Mouse (Mus musculus) embryo, embryonic 10.5 days (tissue): ENCODE results near the gene Elf2.
"Not testable (repeated sequence)": the region's sequence is repeated elsewhere in the genome, so short reads cannot be mapped to it uniquely, and the experiment has no call there.

Source experiments
- DNase-seq: peaks from one replicate; pipeline ENCODE4 v3.0.0-alpha.2; 2015; ENCODE audit warnings: low spot score

The Elf2 gene

DNA sequence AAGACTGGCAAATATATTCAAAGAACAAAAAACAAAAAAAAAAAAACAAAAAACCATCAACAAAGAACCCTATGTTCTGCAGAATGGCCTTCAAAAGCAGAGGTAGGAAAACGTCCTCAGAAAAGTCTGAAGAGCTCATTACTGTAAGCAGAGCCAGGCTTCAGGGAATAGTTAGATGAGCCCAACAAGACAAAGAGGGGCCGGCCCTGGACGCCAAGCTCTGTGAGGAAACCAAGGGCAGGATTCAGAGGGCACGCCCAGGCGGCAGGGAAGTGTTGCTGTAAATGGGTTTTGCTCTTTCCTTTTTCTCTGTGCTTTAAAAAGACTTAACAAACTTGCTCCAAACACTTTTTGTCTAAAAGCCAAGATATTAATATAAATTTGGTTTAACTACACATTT lies 12.6 kb downstream of the Elf2 start:
- DNase-seq: no peak

DNA sequence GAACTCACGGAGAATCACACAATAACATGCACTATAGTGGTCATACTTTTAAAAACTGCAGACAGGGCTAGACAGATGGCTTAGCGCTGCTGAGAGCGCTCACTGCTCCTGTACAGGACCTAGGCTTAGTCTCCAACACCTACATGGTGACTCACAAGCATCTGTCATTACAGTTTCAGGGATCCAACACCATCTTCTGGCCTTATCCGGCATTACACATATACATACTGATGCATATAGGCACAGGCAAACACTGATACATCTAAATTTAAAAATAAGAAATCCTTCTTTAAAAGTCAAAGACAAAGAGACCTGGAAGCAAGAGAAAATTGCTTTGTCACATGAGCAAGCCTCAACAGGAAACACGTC lies 13.1 kb downstream of the Elf2 start:
- no peak for DNase-seq

DNA sequence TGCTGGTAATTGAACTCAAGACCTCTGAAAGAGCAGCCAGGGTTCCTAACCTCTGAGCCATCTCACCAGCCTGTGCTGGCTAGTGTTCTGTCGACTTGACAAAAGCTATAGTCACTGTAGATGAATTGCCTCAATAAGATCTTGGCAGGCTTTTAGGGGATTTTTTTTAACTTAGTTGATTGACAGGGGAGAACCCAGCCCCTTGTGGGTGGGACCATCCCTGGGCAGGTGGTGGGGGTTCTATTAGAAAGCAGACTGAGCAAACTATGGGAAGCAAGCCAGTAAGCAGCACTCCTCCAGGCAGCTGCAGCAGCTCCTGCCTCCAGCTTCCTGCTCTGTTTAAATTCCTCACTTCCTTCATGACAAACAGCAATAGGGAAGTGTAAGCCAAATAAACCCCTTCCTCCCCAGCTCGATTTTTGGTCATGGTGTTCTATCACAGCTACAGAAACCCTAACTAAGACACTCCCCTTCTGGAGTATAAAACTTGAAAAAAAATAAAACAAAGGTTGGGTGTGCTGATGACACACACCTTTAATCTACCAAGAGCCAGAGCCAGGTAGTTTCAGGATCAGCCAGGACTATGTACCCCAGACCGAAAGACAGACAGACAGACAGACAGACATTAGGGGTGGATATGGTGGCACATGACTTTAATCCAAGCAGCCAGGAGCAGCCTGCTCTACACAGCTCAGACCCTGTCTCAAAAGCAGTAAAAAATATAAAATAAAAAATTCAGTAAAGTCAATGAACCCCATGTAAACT lies 13.6 kb downstream of the Elf2 start:
- DNase-seq: no peak

DNA sequence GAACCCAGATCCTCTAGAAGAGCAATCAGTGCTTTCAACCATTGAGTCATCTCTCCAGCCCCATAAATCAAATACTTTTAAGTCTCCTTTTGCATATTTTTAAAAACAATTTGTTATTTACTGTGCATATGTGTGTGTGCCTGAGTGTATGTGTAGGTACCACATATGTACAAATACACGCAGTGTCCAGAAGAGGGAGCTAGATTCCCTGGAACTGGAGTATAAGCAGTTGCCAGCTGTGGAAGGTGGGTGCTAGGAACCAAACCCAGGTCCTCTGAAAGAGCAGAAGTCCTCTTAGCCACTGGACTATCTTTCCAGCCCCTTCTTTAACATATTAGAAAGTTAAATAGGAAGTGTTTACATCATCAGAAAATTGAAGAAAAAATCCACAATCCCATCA lies 15.0 kb downstream of the Elf2 start:
- no peak for DNase-seq

DNA sequence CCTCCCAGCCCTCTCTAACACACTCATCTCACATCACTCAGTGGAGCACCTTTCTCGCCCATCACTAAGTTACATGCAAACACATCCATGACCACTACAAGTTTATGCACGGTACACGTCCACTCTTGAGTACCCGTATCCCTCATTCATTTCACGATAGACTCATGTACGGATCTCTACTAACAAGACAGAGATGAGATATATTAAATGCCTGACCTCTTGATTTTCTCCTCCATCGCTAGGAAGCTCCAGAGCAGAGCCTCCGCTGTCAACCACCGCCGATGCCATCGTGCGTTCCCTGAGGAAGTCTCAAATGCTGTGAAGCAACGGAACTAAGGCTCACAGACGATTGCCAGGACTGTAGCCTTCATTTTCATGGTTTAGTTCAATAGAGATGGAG lies 17.5 kb downstream of the Elf2 start:
- DNase-seq: no peak

DNA sequence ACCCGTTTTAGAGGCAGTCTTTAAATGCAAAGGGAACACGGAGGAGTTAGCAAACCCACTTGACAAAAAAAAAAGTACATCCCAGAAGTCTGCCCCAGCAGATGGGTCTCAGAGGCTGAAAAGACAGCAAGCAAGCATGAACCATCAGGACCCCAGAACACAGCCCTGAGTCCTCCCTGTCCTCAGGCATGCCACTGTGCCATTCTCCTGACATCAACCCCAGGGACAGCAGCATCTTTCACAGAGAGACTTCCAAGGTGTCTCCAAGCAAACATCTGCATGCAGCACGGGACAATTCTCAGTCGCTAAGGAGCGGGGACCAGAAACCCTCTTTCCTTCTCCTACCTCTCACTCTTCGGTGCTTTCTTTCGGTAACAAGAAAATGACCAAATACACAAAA lies 18.1 kb downstream of the Elf2 start:
- no peak for DNase-seq

DNA sequence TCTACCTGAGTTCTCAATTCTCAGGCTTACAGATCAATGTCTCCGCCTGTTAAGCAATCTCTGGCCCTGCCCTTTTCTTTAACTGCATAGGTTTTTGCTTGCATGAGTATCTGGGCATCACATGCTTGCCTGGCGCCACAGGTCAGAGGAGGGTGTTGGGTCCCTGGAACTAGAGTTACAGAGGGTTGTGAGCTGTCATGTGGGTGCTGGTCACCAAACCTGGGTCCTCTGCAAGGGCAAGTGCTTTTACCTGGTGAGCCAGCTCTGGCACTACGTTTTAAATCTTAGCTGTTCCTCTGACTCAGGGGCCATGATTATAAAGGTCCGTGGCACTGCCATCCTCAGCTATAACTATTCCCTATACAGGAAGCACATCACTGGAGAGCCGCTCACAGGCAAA lies 19.3 kb downstream of the Elf2 start:
- DNase-seq: no peak

DNA sequence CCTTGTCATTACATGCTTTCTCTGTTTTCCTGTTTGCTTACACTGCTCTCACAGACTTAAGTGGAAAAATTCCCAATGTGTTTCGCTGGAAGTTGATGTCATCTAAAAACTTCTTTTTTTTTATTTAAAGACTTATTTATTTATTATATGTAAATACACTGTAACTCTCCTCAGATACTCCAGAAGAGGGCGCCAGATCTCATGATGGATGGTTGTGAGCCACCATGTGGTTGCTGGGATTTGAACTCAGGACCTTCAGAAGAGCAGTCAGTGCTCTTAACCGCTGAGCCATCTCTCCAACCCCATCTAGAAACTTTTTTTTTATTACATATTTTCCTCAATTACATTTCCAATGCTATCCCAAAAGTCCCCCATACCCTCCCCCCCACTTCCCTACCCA lies 22.4 kb downstream of the Elf2 start:
- not testable (repeated sequence) for DNase-seq

DNA sequence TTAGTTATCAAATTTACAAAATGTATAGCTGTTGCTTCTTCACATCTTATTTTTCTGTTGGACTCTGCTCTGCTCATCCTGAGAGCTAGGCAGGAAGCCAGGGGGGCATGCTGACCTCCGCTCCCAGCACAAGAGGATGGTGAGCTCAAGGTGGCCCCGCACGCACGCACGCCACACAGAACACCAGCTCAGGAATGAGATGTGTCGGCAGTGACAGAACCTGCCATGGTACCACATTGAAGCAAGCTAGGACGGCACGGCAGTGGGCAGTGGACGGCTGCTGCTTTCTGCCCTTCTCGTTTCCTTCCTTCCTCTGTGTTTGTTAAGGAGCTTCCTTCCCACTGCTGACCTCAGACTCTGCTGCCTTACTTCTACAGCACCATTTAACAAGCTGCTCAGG lies 23.6 kb downstream of the Elf2 start:
- DNase-seq: no peak

DNA sequence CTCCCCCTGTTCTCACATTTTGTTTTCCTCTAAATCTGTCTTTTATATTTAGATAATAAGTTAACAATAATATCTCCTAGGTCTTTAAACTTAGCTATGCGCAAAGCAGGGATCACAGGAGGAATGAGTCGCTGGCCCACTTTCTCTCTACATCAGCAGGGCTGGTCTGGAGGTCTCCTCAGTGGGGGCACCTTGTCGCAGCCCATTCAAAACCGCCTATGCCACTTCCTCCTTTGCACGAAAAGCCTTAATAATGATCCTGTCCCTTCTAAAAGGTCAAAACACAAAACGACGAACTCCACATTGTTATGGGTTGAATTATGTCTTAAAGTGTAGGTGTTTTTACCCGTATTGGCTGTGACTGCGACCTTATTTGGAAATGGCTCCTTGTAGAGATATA lies 28.8 kb downstream of the Elf2 start:
- no peak for DNase-seq

DNA sequence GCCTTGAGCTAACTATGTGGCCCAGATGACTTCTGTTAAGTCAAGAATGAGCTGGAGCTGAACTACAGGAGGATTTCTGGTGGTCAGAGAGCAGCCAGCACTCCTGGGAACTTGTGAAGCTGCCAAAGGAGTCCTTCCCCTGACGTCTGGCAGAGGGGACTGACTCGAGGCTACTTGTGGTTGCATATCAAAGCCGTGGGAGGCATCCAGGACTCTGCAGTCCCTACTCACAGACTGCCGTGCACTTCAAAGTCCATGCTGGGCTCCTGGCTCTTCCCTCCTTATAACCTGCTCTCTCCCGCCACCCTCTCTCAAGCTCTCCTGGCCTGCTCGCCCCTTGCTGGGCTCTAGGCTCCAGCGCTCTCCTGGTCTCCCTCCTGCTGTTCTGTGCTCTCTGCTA lies 30.4 kb downstream of the Elf2 start:
- no peak for DNase-seq

DNA sequence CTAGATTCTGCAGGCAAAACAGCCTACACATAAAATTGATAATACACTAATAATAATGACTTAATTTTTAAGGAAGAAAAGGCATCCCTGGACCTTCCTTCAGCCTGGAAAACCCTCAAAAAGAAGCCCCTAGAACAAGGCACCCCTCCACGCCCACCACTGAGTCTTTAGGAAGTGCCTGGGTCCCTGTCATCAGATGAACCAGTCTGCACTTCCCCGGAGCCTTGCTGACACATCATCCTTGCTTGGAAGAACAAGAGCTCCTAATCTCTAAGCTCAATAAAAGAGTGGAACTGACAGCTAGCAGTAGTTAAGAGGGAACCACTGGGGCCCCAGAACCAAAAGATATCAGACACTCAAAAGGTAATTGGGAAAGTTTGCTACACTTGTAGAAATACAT lies 33.8 kb downstream of the Elf2 start:
- DNase-seq: no peak

DNA sequence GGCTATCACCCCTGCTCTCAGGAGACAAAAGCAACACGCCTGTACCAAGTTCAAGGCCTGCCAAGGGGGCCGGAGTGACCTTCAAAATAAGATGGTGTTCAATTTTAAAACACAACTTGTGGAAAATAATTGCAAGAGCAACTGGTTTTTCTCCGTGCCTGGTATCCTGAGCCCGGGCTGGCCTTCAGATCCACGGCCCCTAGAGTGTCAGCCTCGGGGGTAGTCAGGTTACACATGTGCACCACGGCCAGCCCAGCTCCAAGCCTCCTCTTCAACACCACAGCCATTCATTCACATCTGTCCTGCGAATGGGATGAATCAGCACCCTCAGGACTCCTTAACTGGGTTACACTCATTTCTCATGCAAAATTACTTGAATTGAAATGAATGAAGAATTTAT lies 34.5 kb downstream of the Elf2 start:
- DNase-seq: no peak

DNA sequence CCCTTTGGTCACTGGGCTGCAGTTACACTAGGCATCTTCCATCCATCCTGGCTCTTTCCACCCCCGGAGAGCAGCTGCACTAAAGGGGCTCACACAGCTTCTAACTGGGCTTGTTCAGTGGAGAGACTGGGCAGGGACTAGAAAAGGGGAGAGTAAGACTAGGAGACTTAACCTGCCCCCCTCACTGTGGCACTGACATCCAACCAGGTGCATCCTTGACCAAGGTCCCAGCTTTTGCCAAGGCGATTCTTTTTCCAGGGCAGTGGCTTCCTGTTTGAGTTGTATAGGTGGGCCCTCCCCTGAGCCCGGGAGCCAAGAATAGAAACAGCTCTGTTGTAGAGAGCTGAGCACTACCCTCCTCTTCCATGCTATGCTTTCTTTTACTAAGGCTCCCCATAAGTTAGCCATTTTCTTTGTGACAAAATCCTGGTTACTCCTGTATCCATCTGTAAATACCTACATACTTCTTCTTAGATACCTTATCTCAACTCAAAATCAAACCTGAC lies 37.4 kb downstream of the Elf2 start:
- no peak for DNase-seq

DNA sequence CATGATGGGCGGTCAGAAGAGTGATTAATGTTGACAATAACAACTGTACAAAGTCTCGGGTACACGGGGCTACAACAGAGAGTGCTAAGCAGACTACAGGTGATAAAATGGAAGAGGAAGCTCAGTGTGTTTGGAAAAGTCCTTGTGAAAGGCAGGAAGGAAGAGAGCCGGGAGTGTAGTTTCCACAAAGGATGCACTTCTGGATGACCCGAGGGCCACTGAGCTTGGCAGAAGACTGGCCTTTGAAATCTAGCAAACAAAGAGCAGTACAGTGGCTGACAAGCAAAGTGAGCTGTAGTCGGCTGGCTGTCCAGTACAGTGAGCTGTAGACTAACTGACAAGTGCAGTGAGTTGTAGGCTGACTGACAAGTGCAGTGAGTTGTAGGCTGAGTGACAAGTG lies 38.9 kb downstream of the Elf2 start:
- DNase-seq: no peak

DNA sequence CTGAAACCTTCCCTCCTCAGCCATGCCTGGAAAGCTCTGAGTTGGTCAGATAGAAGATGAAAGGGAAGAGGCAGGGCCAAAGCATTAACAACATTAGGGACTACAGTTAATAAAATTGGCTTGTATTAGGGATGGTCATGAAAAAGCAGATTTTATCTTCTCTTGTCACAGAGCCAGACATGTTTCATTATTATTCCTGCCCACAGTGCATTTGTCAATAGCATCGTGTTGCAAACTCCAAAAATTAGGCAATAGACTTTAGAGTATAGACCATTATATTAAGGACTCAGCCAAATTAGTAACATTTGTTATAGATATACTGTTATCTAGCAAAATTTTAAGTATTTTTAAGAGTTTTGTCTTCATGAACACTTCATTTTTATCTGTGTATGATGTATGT lies 43.7 kb downstream of the Elf2 start:
- no peak for DNase-seq

DNA sequence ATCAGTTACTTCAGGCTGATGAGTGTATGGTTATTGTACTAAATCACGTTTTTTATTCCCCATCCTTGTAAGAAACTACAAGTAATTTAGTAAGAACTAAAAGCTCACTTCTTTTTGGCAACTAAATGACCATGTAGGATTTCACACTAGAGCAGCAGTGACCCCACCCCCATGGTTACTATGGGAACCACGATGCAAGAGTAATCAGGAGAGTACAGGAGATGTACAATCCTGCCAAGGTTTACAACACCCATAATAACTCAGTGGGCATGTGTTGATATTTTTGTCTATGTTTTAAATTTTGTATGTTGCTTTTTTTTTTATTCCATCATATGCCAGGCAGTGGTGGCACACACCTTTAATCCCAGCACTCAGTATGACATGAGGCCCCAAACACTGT lies 45.2 kb downstream of the Elf2 start:
- DNase-seq: no peak

DNA sequence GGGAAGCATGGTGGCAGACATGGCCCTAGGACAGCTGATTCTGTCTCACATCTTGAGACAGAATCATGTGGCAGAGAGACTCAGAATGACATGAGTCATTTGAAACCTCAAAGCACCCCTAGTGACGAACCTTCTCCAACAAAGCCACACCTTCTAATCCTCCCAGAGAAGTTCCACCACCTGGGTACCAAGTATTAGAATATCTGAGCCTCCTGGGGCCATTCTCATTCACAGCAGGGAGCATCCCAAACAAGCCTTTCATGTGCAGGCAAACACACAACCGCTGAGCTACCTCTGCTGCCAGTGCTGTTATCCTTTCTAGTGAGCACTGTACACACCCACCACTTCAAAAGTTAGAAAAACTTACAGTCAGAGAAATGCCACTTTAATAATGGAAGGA lies 46.2 kb downstream of the Elf2 start:
- no peak for DNase-seq

DNA sequence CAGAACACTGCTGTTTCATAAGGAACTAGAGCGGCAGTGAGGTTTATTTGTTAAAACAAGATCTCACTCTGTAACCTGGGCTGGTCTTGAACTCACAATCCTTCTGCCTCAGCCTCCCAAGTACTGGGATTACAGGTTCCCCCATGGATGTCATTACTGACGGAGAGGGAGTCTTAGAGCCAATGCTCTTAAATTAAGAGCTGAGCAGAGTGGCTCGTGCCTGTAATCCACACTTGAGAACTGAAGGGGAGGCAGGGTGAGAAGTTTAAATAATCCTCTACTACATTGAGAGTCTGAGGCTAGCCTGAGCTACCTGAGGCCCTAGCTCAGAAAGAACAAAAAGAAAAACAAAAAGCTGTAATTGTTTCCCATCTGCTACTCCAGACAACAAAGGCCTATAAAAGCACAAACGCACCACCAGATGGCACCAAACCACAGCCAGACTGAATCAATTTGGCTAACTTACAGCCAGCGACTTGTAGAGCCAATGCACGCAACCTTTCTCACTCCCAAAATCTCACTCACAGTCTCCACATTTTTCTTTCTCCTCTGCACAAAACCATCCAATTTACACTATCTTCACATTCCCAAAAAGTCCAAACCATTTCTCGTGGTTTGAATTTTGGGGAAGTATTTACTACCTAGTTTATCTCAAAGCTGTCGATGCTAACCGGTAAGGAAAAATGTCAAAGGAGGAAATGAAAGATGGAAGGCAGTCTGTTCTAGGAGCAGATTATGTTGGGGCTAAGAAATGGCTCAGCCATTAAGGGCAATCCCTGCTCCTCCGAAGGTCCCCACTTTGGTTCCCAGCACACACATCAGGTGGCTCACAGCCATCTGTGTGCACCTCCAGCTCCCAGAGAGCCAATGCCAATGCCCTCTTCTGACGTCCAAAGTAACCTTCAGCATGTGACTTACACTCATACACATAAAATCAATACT lies 51.3 kb downstream of the Elf2 start:
- DNase-seq: peak; percentile 93

DNA sequence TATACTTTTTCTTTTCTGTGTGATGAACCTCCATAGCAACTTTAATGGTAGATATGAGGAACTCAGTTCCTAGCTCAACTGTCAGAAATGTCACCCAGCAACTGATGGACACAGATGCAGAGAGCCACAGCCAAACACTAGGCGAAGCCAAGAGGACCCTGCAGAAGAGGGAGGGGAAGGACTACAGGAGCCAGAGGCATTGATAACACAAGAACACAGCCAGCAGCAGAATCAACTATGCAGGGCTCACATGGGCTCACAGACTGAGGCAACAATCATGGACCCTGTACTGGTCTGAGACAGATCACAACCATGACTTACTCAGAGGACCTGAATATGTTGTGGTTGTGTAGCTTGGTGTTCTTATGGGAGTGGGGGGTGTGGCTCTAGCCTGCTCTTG lies 56.1 kb downstream of the Elf2 start:
- DNase-seq: no peak

DNA sequence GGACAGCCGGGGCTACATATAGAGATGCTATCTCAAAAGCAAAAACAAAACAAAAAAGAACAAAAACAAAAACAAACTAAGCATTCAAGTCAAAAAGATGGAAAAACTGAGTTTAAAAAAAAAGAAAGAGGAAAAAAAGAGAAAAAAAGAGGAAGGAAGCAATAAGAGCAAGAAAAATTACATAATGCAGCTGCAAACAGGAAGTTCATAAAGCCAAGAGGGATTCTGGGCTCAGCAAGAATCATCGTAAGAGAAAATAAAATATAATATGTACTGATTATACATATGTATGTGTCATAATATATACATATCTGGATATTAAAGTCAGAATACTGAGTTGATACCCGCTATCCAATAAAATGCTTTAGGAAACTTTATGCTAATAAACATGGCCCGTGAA lies 58.7 kb downstream of the Elf2 start:
- DNase-seq: no peak

DNA sequence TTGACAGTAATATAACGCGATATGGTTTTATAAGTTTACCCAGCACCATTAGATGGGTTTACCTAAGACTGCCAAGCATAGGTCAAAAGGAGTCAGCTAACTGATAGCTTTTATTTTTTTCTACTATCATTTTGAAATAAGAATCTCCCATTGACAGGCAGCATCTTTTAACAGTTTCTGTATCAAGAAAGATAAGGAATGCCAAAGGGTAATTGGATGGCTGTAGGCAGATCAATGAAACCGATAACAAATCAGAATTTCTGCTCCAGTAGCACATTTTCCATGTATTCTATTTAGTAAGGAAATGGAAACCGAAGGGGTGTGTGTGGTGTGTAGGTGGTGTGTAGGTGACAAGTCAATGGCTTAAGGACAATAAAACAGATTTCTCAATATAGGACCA lies 62.0 kb downstream of the Elf2 start:
- DNase-seq: no peak
